Mouse (Mus musculus): Measurements from ENCODE around the gene Gm21969.

Gene Gm21969

GRCm38 (mm10) chr4:139597286-139598284, 5.4 kb upstream of the Gm21969 start:
- ChIA-PET POLR2A (interaction anchor here (0.5 to 2.5 kb wide), 14 partner anchors 9 to 1949 kb away, joined by 3 to 13 read pairs (median 3); partner anchors contain the start of gene Aldh4a1 (in 2 of the 4)), CTCF (interaction anchor here in 3 of 4 experiments (0.6 to 7.0 kb wide), 6 partner anchors 14 to 1087 kb away, joined by 3 to 189 read pairs (median 14); partner anchors contain the start of gene Otud3 (in 1 of the 3))

- CTCF ChIA-PET, result interaction anchor here (0.6 to 7.0 kb wide), 9 partner anchors 13 to 1086 kb away, joined by 3 to 189 read pairs (median 7); partner anchors contain the start of genes Iffo2 (in 1 of the 4) and Otud3 (in 1 of the 4)
- POLR2A ChIA-PET, result interaction anchor here (0.5 to 2.5 kb wide), 20 partner anchors 8 to 1046 kb away, joined by 3 to 13 read pairs (median 3); partner anchors contain the start of genes Aldh4a1 (in 2 of the 4), Akr7a5 (in 1 of the 4), Minos1 (in 1 of the 4) and Nbl1 (in 1 of the 4)
Measured at GRCm38 (mm10) chr4:139598356-139598755, 4.6 kb upstream of the Gm21969 start.

GRCm38 (mm10) chr4:139598950-139599518, 4.0 kb upstream of the Gm21969 start:
- ChIA-PET CTCF (interaction anchor here (0.6 to 7.0 kb wide), 12 partner anchors 11 to 288 kb away, joined by 3 to 189 read pairs (median 4); partner anchors contain the start of gene Iffo2 (in 1 of the 4)), POLR2A (interaction anchor here in 3 of 4 experiments (0.5 to 2.5 kb wide), 25 partner anchors 8 to 557 kb away, joined by 3 to 13 read pairs (median 4); partner anchors contain the start of genes Aldh4a1 (in 2 of the 3), Akr7a5 (in 1 of the 3), Minos1 (in 1 of the 3) and Nbl1 (in 1 of the 3))

- ChIA-PET POLR2A (interaction anchor here in 3 of 4 experiments (0.9 to 2.3 kb wide), 20 partner anchors 8 to 127 kb away, joined by 3 to 22 read pairs (median 4); partner anchors contain the start of gene Aldh4a1 (in 2 of the 3)), CTCF (interaction anchor here (0.5 to 7.0 kb wide), 102 partner anchors 7 to 657 kb away, joined by 3 to 189 read pairs (median 6); partner anchors contain the start of gene Aldh4a1 (in 3 of the 4))
Measured at GRCm38 (mm10) chr4:139601519-139602356, 1.2 kb upstream of the Gm21969 start.

GRCm38 (mm10) chr4:139605216-139605615, 2.2 kb downstream of the Gm21969 start:
- POLR2A ChIA-PET, result interaction anchor here in 2 of 4 experiments (0.6 to 1.6 kb wide), 4 partner anchors 11 to 1543 kb away, joined by 3 to 4 read pairs (median 3); no protein-coding TSS in a partner anchor

GRCm38 (mm10) chr4:139606732-139607131, 3.7 kb downstream of the Gm21969 start:
- ChIA-PET CTCF (interaction anchor here in 1 of 4 experiments (1.2 kb wide), 1 partner anchor 136 kb away, joined by 4 read pairs; no protein-coding TSS in a partner anchor), POLR2A (interaction anchor here in 2 of 4 experiments (0.9 to 2.1 kb wide), 4 partner anchors 10 to 111 kb away, joined by 3 to 5 read pairs (median 4); no protein-coding TSS in a partner anchor)

More at GRCm38 (mm10) chr4:139605216-139605615, 2.2 kb downstream of the Gm21969 start:
- CTCF ChIA-PET, result interaction anchor here (0.6 to 1.4 kb wide), 10 partner anchors 10 to 133 kb away, joined by 3 to 5 read pairs (median 3); no protein-coding TSS in a partner anchor

- ChIA-PET CTCF (interaction anchor here in 1 of 4 experiments (0.7 to 4.0 kb wide), 3 partner anchors 27 to 73 kb away, joined by 3 to 47 read pairs (median 7); no protein-coding TSS in a partner anchor), POLR2A (interaction anchor here in 2 of 4 experiments (0.6 kb wide), 2 partner anchors 326 to 520 kb away, joined by 3 read pairs; no protein-coding TSS in a partner anchor)
Measured at GRCm38 (mm10) chr4:139608975-139609374, 6.0 kb downstream of the Gm21969 start.

GRCm38 (mm10) chr4:139610954-139611353, 8.0 kb downstream of the Gm21969 start:
- CTCF ChIA-PET, result interaction anchor here (0.5 to 8.0 kb wide), 140 partner anchors 8 to 579 kb away, joined by 3 to 189 read pairs (median 4); partner anchors contain the start of genes Gm21969 (in 4 of the 4), Aldh4a1 (in 3 of the 4), Akr7a5 (in 1 of the 4) and Capzb (in 1 of the 4)
- POLR2A ChIA-PET, result interaction anchor here in 3 of 4 experiments (0.6 to 2.8 kb wide), 16 partner anchors 8 to 605 kb away, joined by 3 to 14 read pairs (median 4); partner anchors contain the start of genes Aldh4a1 (in 2 of the 3) and Gm21969 (in 2 of the 3)

GRCm38 (mm10) chr4:139611542-139611953, 8.6 kb downstream of the Gm21969 start:
- POLR2A ChIA-PET, result interaction anchor here in 3 of 4 experiments (0.6 to 2.8 kb wide), 16 partner anchors 8 to 606 kb away, joined by 3 to 14 read pairs (median 4); partner anchors contain the start of genes Aldh4a1 (in 2 of the 3) and Gm21969 (in 2 of the 3)
- CTCF ChIA-PET, result interaction anchor here (0.5 to 8.0 kb wide), 143 partner anchors 9 to 1029 kb away, joined by 3 to 189 read pairs (median 4); partner anchors contain the start of genes Gm21969 (in 4 of the 4), Aldh4a1 (in 3 of the 4), Akr7a5 (in 1 of the 4) and Capzb (in 1 of the 4)

GRCm38 (mm10) chr4:139614524-139615260, 11.7 kb downstream of the Gm21969 start:
- POLR2A ChIA-PET, result interaction anchor here in 2 of 4 experiments (0.6 to 3.0 kb wide), 7 partner anchors 8 to 260 kb away, joined by 3 to 18 read pairs (median 4); partner anchors contain the start of genes Aldh4a1 (in 1 of the 2) and Gm21969 (in 1 of the 2)
- CTCF ChIA-PET, result interaction anchor here in 3 of 4 experiments (0.9 to 8.0 kb wide), 3 partner anchors 12 to 40 kb away, joined by 3 to 189 read pairs (median 18); partner anchors contain the start of gene Gm21969 (in 2 of the 3)

- POLR2A ChIA-PET, result interaction anchor here in 3 of 4 experiments (0.6 to 3.0 kb wide), 40 partner anchors 8 to 910 kb away, joined by 3 to 22 read pairs (median 3); partner anchors contain the start of gene Gm21969 (in 2 of the 3)
- CTCF ChIA-PET, result interaction anchor here (0.5 to 8.0 kb wide), 27 partner anchors 9 to 1518 kb away, joined by 3 to 189 read pairs (median 4); partner anchors contain the start of genes Gm21969 (in 3 of the 4), Akr7a5 (in 1 of the 4) and Pqlc2 (in 1 of the 4)
Measured at GRCm38 (mm10) chr4:139616276-139617000, 13.5 kb downstream of the Gm21969 start.

GRCm38 (mm10) chr4:139617001-139617364, 14.0 kb downstream of the Gm21969 start:
- ChIA-PET CTCF (interaction anchor here (0.5 to 8.0 kb wide), 23 partner anchors 9 to 1518 kb away, joined by 3 to 189 read pairs (median 4); partner anchors contain the start of genes Gm21969 (in 3 of the 4), Akr7a5 (in 1 of the 4) and Pqlc2 (in 1 of the 4)), POLR2A (interaction anchor here in 3 of 4 experiments (0.6 to 3.0 kb wide), 32 partner anchors 8 to 910 kb away, joined by 3 to 22 read pairs (median 3); partner anchors contain the start of gene Gm21969 (in 1 of the 3))

GRCm38 (mm10) chr4:139619765-139620164, 16.8 kb downstream of the Gm21969 start:
- POLR2A ChIA-PET, result interaction anchor here in 3 of 4 experiments (0.5 to 1.7 kb wide), 6 partner anchors 8 to 399 kb away, joined by 3 to 5 read pairs (median 4); no protein-coding TSS in a partner anchor
- CTCF ChIA-PET, result interaction anchor here (0.7 to 4.8 kb wide), 6 partner anchors 8 to 27 kb away, joined by 3 to 48 read pairs (median 4); partner anchors contain the start of gene Gm21969 (in 2 of the 4)

All from embryonic stem cell, embryonic (primary cell).